Mouse (Mus musculus): ENCODE measurements around the gene Vwa1.
"Not testable (repeated sequence)": the region's sequence is repeated elsewhere in the genome, so short reads cannot be mapped to it uniquely, and the experiment has no call there.

Vwa1 gene

DNA sequence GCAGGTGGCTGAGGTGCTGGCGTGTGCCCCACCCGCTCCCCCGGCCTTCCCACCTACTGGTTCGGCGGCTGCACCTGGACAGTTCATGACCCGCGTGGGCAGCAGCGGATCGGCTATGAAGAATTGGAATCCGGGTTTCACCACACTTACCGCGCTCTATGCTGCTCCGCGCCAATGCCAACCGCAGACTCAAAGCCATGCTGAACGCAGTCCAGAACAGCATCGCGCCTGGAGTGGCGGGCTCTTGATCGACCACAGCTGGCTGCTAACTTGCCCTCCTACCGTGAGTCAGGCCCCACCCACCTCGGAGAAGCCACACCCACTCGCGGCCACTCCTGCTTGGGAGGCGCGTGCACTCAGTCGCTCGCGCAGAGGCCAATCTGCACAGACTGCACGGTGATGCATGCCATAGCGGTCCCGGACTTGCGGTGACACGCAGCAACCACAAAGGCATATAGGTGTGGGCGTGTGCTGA is at the start of gene Vwa1:
Gene Vwa1 (minus strand): TSS at position 419 of the 475 bp plus-strand sequence.
- peak; percentile 94 for DNase-seq

DNA sequence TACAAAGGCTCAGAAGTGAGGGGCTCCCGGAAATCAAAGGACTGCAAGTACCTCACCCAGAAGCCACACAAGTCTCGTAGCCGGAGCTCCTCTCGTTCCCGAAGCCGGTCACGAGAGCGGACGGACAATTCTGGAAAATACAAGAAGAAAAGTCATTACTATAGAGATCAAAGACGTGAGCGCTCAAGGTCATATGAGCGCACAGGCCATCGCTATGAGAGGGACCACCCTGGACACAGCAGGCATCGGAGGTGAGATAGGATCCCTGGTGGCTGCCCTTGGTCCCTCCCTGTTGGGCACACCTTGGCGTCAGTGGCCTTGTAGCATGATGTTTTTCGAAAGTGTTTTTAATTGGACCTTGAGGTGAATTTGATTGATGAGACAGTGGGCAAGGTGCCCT is 48.9 kb upstream of the Vwa1 start:
- DNase-seq = no peak

- DNase-seq = peak; percentile 52
These were observed 46.5 kb upstream of the Vwa1 start for GRCm38 (mm10) chr4:155821025-155821424.

GRCm38 (mm10) chr4:155817533-155817932 is 43.0 kb upstream of the Vwa1 start:
- no peak for DNase-seq

DNA sequence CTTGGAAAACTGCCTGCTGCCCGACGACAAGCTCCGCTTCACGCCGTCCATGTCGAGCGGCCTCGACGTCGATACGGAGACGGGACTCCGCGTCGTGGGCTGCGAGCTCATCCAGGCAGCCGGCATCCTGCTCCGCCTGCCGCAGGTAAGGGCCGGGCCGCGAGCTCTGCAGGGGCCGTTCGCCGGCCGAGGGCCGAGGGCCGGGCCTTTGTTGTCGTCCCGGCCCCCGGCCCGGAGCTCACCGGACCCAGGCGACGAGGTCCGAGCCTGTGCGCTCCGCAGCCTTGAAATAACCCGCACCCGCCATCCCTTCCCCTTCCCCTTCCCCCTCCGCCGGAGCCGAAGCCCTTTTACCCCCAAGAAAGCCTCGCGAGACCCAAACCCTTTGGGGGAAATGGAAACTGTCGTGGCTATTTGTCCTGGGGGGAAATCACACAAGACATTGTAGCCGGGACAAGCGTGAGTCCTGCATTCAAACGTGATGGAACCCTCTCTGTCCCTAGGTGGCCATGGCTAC is 38.2 kb upstream of the Vwa1 start:
- DNase-seq = no peak

DNA sequence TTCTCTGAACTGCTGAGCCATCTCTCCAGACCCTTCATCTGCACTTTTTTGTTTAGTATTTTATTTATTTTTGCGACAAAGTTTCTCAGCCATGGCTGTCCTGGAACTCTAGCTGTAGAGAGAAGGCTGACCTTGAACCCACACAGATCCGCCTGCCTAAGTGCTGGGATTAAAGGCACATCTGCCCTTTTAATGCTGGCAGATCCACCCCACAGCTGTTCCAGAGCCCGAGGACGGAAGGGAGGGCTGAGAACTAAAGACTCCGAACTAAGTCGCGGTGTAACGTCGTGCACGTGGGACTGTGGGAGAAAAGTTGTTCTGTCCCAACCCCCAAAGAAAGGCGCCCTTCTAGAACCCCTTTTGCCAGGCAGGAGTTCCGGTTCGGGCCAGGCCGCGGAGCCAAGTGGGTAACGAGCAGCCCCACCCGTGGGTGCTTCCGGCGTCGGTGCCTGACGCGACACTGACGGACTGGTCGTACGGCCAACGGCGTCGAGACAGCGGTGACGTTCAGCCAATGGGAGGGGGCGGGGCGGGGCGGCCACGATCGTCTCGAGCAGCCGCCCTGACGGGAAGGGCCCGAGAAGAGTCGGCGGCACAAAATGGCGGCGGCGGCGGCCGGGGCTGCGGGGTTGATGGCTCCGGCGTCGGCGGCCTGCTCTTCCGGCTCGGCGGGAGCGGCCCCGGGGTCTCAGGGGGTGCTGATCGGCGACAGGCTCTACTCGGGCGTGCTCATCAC is 37.6 kb upstream of the Vwa1 start, which contains the start of gene Ccnl2:
Gene Ccnl2 (plus strand): TSS at position 561 of the 736 bp plus-strand sequence.
- DNase-seq = peak; percentile 96

DNA sequence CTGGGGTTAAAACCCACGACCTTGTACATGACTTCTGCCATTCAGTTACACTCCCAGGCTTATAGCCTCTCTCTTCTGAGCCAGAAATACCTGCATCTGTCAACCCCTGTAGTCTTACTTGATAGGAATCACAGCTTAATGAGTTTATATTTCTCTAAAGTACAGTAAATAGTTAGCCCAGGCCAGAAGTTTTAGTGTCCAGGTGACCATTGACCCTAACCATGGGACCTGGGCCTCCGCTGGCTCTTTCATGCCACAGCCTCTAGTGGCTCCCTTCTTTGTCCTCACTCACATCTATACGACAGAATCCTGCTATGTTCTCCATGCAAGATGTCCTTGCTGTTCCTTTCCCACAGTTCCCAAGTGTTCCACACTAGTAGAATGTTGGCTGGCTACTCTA is 33.3 kb upstream of the Vwa1 start:
- no peak for DNase-seq

- DNase-seq = peak; percentile 96
These were observed 29.0 kb upstream of the Vwa1 start for GRCm38 (mm10) chr4:155803340-155804041.

GRCm38 (mm10) chr4:155802741-155803339 is 28.3 kb upstream of the Vwa1 start, which contains the start of gene Mrpl20:
TSS of gene Mrpl20 (plus strand) at chr4:155802878.
- peak; percentile 28 for DNase-seq

- no peak for DNase-seq
These were observed 27.6 kb upstream of the Vwa1 start for GRCm38 (mm10) chr4:155802075-155802474.

DNA sequence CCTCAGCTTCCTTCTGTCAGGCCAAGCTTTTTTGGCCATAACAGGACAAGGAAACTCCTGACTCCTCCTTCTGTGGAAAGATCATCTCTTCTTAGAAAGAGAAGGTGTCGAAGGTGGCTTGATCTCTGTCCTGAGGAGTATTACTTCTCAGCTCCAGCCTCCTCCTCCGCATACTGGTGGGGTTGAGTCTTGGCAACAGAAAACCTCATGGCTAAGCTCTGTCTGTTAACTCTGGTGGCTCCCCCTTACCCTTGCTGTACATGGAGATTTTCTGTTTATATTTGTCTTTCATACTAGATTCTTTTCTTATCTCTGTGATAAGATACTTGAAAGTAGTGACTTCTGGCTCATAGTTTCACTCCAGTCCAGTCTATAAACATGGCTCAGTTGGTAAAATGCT is 19.2 kb upstream of the Vwa1 start:
- DNase-seq = no peak

DNA sequence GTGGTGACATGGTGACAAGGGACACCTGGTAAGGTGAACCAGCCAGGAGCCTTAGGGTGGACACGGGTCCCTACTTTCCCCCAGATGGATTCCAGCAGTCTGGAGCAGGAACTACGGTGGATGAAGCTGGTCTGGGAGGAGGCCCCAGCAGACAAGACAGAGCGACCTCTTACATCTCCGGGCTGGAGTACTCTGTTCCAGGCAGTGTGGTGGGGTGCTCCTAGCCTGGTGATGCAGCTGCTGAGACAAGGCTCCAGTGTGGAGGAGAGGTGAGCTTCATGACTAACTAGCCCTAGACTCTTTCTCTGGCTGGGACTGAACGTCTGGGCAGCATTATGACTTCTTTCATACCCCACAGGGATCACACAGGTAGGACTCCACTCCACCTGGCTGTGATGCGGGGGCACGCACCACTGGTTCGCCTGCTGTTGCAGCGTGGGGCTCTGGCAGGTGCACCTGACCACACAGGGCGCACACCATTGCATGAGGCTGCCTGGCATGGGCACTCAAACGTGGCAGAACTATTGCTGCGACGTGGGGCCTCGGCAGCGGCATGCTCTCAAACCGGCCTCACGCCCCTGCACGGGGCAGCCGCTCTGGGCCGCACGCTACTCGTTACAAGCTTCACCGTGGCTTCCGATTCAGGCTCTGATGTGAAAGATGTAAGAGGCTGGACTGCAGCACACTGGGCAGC is 16.9 kb upstream of the Vwa1 start:
- DNase-seq = no peak

GRCm38 (mm10) chr4:155790650-155791161 is 16.2 kb upstream of the Vwa1 start:
- DNase-seq = no peak

GRCm38 (mm10) chr4:155790021-155790489 is 15.6 kb upstream of the Vwa1 start, which contains the start of gene Ankrd65:
TSS of gene Ankrd65 (plus strand) at chr4:155790439.
- no peak for DNase-seq

GRCm38 (mm10) chr4:155788833-155789232 is 14.3 kb upstream of the Vwa1 start:
- not testable (repeated sequence) for DNase-seq

GRCm38 (mm10) chr4:155788300-155788699 is 13.8 kb upstream of the Vwa1 start:
- no peak for DNase-seq

GRCm38 (mm10) chr4:155785819-155786218 is 11.3 kb upstream of the Vwa1 start, which contains the start of gene Tmem88b:
TSS of gene Tmem88b (minus strand) at chr4:155785874.
- no peak for DNase-seq

- no peak for DNase-seq
These were observed 10.7 kb upstream of the Vwa1 start for GRCm38 (mm10) chr4:155785246-155785645.

DNA sequence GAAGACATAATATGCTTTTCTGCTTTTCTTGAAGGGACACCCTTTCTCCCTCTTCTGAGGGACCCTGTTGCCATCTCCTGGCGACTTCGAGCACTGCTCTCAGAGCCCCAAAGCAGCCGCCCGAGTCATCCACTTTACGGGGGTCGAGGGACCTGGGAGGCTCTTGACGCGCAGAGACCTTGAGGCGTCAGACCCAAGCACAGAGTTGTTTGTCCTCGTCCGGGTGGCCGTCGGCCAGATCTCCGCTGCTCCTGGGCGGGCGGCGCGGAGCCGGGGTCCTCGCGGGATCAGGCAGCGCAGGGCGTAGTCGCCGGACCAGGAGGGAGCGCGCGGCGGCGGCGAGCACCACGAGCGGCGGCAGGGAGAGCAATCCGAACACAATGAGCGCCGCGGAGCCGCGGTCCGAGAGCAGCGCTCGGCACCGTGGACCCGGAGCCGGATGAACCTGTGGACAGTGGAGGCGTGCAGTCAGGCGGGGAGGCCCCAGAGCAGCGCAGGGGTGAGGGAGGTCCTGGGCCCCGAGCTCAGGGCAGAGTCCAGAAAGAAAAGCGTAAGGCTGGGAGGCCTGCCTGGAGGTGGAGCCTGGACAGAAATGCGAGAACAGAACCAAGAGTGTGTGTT is 9.7 kb upstream of the Vwa1 start:
- DNase-seq = peak; percentile 79

DNA sequence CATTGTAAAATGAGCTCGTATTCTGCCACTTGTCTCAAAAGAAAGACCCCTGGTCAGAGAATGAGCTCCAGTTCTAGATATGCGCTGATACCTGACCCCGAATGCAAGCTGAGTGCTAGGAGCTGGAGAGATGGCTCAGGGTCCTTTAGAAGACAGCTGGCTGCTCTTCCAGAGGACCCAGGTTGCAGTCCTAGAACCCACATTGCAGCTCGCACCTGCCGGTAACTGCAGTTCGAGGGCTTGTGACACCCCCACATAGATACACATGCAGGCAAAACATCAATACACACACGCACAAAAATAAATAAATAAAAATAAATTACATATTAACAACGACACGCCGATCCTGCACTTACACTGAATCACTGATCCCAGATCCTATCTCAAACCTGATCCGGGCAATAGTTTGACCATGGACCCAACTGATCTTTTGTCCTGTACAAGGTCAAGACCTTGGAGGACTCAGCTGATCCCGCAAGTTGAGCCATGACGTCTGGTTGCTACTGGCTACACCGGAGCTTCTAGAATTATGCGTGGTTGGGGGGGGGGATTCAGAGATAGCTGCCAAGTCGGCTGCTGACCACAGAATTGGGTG is 9.1 kb upstream of the Vwa1 start:
- DNase-seq = no peak

DNA sequence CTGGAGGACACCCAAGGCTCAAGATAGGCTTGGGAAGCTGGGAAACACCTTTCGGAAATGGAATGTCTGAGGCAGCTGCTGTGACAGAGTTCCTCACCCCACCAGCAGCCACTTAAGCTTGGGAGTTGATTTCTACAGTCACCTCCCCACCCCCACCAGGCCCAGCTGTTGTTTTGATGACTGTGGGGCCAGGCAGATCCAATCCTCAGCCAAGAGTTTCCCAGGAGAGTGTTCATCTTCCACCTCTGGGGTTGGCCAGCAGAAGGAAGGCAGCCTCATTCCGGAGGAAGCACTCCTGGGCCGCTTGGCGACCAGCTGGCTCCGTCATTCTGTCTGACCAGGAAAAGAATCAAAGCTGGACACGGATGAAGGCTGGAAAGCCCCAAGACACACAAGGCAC is 6.4 kb upstream of the Vwa1 start:
- DNase-seq = peak; percentile 50
